ENCODE assay signal across 23 mouse cellular contexts in the genomic region with DNA sequence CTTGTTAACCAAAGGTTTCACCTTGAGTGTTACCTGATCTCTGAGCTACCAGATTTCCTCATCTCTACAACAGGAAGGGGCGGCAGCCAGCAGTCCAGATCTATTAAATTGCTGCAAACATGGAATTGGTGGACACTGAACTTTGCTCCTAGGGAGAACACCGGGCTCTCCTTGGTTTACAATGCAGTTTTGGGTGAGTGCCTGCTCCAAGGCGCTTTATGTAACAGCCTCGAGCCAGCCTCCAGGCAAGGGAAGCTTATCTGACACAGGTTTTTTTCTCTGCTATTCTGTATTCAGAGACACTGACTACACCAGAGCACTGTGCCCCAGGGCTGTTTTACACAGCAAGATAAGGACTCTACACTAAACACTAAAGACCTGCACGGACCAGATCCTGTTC. TPM values are rescaled to one million over a fixed set of nuclear protein-coding genes. Genes with fewer than 3 reads are reported as not detected.
A peak's percentile ranks its signal among the peaks of the same experiment; 100 is the strongest.
DNase-seq lines count a peak whose midpoint lies in the region; ATAC-seq and TF ChIP-seq lines count a peak whose summit lies in the region.
"Had no signal": no experiment of that assay in that cellular context is flagged by ENCODE, and none has a peak within 500 bp of the region (broad histone marks: within the 10 kb centered on the region; RNA-seq: fewer than 3 reads in every experiment).

No protein-coding gene starts in this region.

- DNase-seq in kidney, adult 11 months, result peak; percentile 84
- no peak for DNase-seq in cerebellum, adult 9-10 months
- DNase-seq: cerebellum, adult 11-12 months; cerebellum, postnatal 14 days; forebrain, postnatal 0 days; gastrocnemius, postnatal 36 days; heart, adult 2 months; lung, adult 18-20 months; lung, postnatal 10 days; thymus, adult 18-20 months; thymus, postnatal 36 days had no signal

- H3K27me3 ChIP-seq in kidney, embryonic 14.5 days (ENCODE audit: control insufficient read depth, insufficient read depth, low read length), result no peaks in the 10 kb centered on the region
- H3K27me3 ChIP-seq in liver, embryonic 16.5 days (ENCODE audit: control insufficient read depth, insufficient read depth, low read depth, low read length), result no peaks in the 10 kb centered on the region
- no peaks in the 10 kb centered on the region for H3K27me3 ChIP-seq in liver, embryonic 12.5 days (replicated peaks)
- H3K27me3 ChIP-seq in intestine, postnatal 0 days (replicated peaks; ENCODE audit: control insufficient read depth, insufficient read depth, low read length), result no peaks in the 10 kb centered on the region
- H3K27me3 ChIP-seq in hindbrain, embryonic 12.5 days, result no peaks in the 10 kb centered on the region
- H3K27me3 ChIP-seq: limb, embryonic 13.5 days; neural tube, embryonic 15.5 days had no signal

- no peak overlapping the region for H3K4me3 ChIP-seq in kidney, embryonic 14.5 days (ENCODE audit: low read length)
- H3K4me3 ChIP-seq in liver, embryonic 16.5 days (ENCODE audit: low read depth, low read length), result no peak overlapping the region
- no peak overlapping the region for H3K4me3 ChIP-seq in liver, embryonic 12.5 days
- H3K4me3 ChIP-seq in intestine, postnatal 0 days (ENCODE audit: low read depth, low read length), result no peak overlapping the region
- H3K4me3 ChIP-seq in hindbrain, embryonic 12.5 days, result no peak overlapping the region
- H3K4me3 ChIP-seq: forebrain, embryonic 10.5 days; heart, adult 2 months; limb, embryonic 13.5 days; neural tube, embryonic 15.5 days had no signal

- H3K4me1 ChIP-seq in kidney, embryonic 14.5 days (ENCODE audit: control insufficient read depth, insufficient read depth, low read length), result 0 out of 2 replicates have a peak, but pooled peaks cover 4% of the 10 kb centered on the region
- H3K4me1 ChIP-seq in liver, embryonic 16.5 days (ENCODE audit: control insufficient read depth, low read depth, low read length), result no peaks in the 10 kb centered on the region
- H3K4me1 ChIP-seq in liver, embryonic 12.5 days, result no peaks in the 10 kb centered on the region
- no peaks in the 10 kb centered on the region for H3K4me1 ChIP-seq in intestine, postnatal 0 days (replicated peaks; ENCODE audit: control insufficient read depth, insufficient read depth, low read length)
- H3K4me1 ChIP-seq in hindbrain, embryonic 12.5 days, result 0 out of 2 replicates have a peak, but pooled peaks cover 4% of the 10 kb centered on the region
- H3K4me1 ChIP-seq: neural tube, embryonic 15.5 days had no signal

- no peak overlapping the region for H3K4me2 ChIP-seq in kidney, embryonic 14.5 days (replicated peaks; ENCODE audit: low read depth, low read length)
- no peak overlapping the region for H3K4me2 ChIP-seq in liver, embryonic 16.5 days (ENCODE audit: low read depth, low read length)
- H3K4me2 ChIP-seq in liver, embryonic 12.5 days, result no peak overlapping the region
- no peak overlapping the region for H3K4me2 ChIP-seq in intestine, postnatal 0 days (replicated peaks; ENCODE audit: low read depth)
- no peak overlapping the region for H3K4me2 ChIP-seq in hindbrain, embryonic 12.5 days (replicated peaks)
- H3K4me2 ChIP-seq: hindbrain, embryonic 14.5 days; limb, embryonic 13.5 days; midbrain, embryonic 11.5 days; neural tube, embryonic 15.5 days had no signal

- 85% methylated on average over 5 of the region's 5 CpGs for WGBS in kidney, embryonic 14.5 days
- 71% methylated on average over 5 of the region's 5 CpGs for WGBS in liver, embryonic 16.5 days (ENCODE audit: insufficient replicate concordance)
- WGBS in liver, embryonic 12.5 days (ENCODE audit: insufficient replicate concordance), result 76% methylated on average over 5 of the region's 5 CpGs
- WGBS in intestine, postnatal 0 days, result 44% methylated on average over 5 of the region's 5 CpGs
- WGBS in hindbrain, embryonic 12.5 days, result 91% methylated on average over 5 of the region's 5 CpGs

- TF ChIP-seq CTCF in intestine, postnatal 0 days (IDR thresholded peaks at IDR 0.05; ENCODE audit: low read depth), result no peak

- no peak overlapping the region for H3K9ac ChIP-seq in kidney, embryonic 14.5 days (ENCODE audit: low read depth, low read length)
- H3K9ac ChIP-seq in liver, embryonic 16.5 days (ENCODE audit: low read depth, low read length), result no peak overlapping the region
- no peak overlapping the region for H3K9ac ChIP-seq in liver, embryonic 12.5 days
- no peak overlapping the region for H3K9ac ChIP-seq in intestine, postnatal 0 days (ENCODE audit: low read depth, low read length)
- no peak overlapping the region for H3K9ac ChIP-seq in hindbrain, embryonic 12.5 days
- H3K9ac ChIP-seq: forebrain, postnatal 0 days; hindbrain, embryonic 14.5 days; limb, embryonic 13.5 days; neural tube, embryonic 15.5 days had no signal

- H3K9me3 ChIP-seq in kidney, embryonic 14.5 days (ENCODE audit: control insufficient read depth, low read length), result no peaks in the 10 kb centered on the region
- no peaks in the 10 kb centered on the region for H3K9me3 ChIP-seq in liver, embryonic 16.5 days (replicated peaks; ENCODE audit: control insufficient read depth, low read length)
- H3K9me3 ChIP-seq in liver, embryonic 12.5 days (replicated peaks), result no peaks in the 10 kb centered on the region
- H3K9me3 ChIP-seq in intestine, postnatal 0 days (ENCODE audit: control insufficient read depth), result no peaks in the 10 kb centered on the region
- H3K9me3 ChIP-seq in hindbrain, embryonic 12.5 days (replicated peaks), result no peaks in the 10 kb centered on the region
- H3K9me3 ChIP-seq: forebrain, embryonic 10.5 days; limb, embryonic 13.5 days; neural tube, embryonic 15.5 days had no signal

- ATAC-seq in kidney, embryonic 14.5 days (ENCODE audit: low FRiP score, low TSS enrichment), result no peak
- peak; percentile 9; the same call in 1 of the 2 replicates for ATAC-seq in liver, embryonic 16.5 days (ENCODE audit: low read depth)
- ATAC-seq in liver, embryonic 12.5 days, result no peak
- ATAC-seq in intestine, postnatal 0 days, result peak; percentile 32; the same call in 1 of the 2 replicates
- no peak for ATAC-seq in hindbrain, embryonic 12.5 days (ENCODE audit: low FRiP score)
- ATAC-seq: CD4-positive, CD25-positive, alpha-beta regulatory T cell, adult 4 months; forebrain, postnatal 0 days; inflammation-experienced regulatory T-cells, adult 6 months had no signal

- H3K27ac ChIP-seq in kidney, embryonic 14.5 days (ENCODE audit: low read depth, low read length), result no peak overlapping the region
- no peak overlapping the region for H3K27ac ChIP-seq in liver, embryonic 16.5 days (ENCODE audit: low read length)
- no peak overlapping the region for H3K27ac ChIP-seq in liver, embryonic 12.5 days
- no peak overlapping the region for H3K27ac ChIP-seq in intestine, postnatal 0 days (ENCODE audit: low read depth, low read length)
- no peak overlapping the region for H3K27ac ChIP-seq in hindbrain, embryonic 12.5 days
- H3K27ac ChIP-seq: forebrain, embryonic 10.5 days; heart, adult 2 months; hindbrain, embryonic 14.5 days; limb, embryonic 13.5 days; neural tube, embryonic 15.5 days had no signal

- peaks cover 38% of the 10 kb centered on the region for H3K36me3 ChIP-seq in kidney, embryonic 14.5 days (ENCODE audit: control insufficient read depth, insufficient read depth, low read length)
- H3K36me3 ChIP-seq in liver, embryonic 16.5 days (ENCODE audit: control insufficient read depth, insufficient read depth), result peaks cover 30% of the 10 kb centered on the region
- H3K36me3 ChIP-seq in liver, embryonic 12.5 days, result peaks cover 99% of the 10 kb centered on the region
- peaks cover 59% of the 10 kb centered on the region for H3K36me3 ChIP-seq in intestine, postnatal 0 days (ENCODE audit: control insufficient read depth, insufficient read depth)
- peaks cover 72% of the 10 kb centered on the region for H3K36me3 ChIP-seq in hindbrain, embryonic 12.5 days

RNA-seq across cellular contexts. Expression of gene Gpr68, which starts 26.8 kb away (rescaled TPM):
- polyA plus RNA-seq in kidney, embryonic 14.5 days (2014; fragmentation: Nextera tagmentation; extraction: Ambion mirVana), result 0.14 and 0.34 TPM in 2 replicates
- polyA plus RNA-seq in liver, embryonic 16.5 days (2015; fragmentation: Nextera tagmentation; extraction: Ambion mirVana), result 0.04 and 0.08 TPM in 2 replicates
- 0.04 TPM in 1 of 2 replicates, not detected in the other for polyA plus RNA-seq in liver, embryonic 12.5 days (2016; fragmentation: Nextera tagmentation; extraction: Ambion mirVana)
- polyA plus RNA-seq in intestine, postnatal 0 days (2015; fragmentation: Nextera tagmentation; extraction: Ambion mirVana), result 0.31 TPM in 2 replicates
- 0.48 and 0.68 TPM in 2 replicates for polyA plus RNA-seq in hindbrain, embryonic 12.5 days (2016; fragmentation: Nextera tagmentation; extraction: Ambion mirVana)

Comparison
In these comparisons a context has a peak if more than half of its experiments do, and no peak if none do; other contexts are left out.
1. ATAC-seq: peak in liver, embryonic 16.5 days (single experiment) and intestine, postnatal 0 days (single experiment); none in kidney, embryonic 14.5 days (single experiment), liver, embryonic 12.5 days (single experiment) and hindbrain, embryonic 12.5 days (single experiment).